Mouse (Mus musculus) C2C12 (cell line): ENCODE data around the gene Sort1.
A peak's percentile ranks its signal among the peaks of the same experiment; 100 is the strongest.

Source experiments
- CTCF ChIP-seq: IDR thresholded peaks from one replicate; pipeline ENCODE4 v1.5.1; 2011; ENCODE audit not compliant: control insufficient read depth, insufficient read depth, insufficient read length
- MAX ChIP-seq: IDR thresholded peaks from one replicate; pipeline ENCODE4 v1.6.1; 2011; ENCODE audit warnings: mild to moderate bottlenecking, control low read depth
- MYOG ChIP-seq: IDR thresholded peaks from one replicate; pipeline ENCODE4 v1.6.1; 2011; ENCODE audit not compliant: control insufficient read depth, insufficient read length; ENCODE audit errors: extremely low read depth
- USF1 ChIP-seq: IDR thresholded peaks from one replicate; pipeline ENCODE4 v1.6.1; 2011; ENCODE audit warnings: low read depth, mild to moderate bottlenecking, control low read depth, moderate library complexity

GRCm38 (mm10) chr3:108380695-108381094 lies 96.8 kb downstream of the Sort1 start:
- TF ChIP-seq USF1 (no peak), MYOG (no peak), MAX (no peak), CTCF (peak; percentile 62)
